Mouse (Mus musculus): ENCODE results near the gene Arhgap27. TPM values are rescaled to one million over a fixed set of nuclear protein-coding genes. Genes with fewer than 3 reads are reported as not detected.

Arhgap27 gene
- total and polyA plus RNA-seq, 3 experiments = 6.3 to 15.0 TPM; not detected in 1

- TF ChIP-seq HCFC1 (IDR thresholded peaks at IDR 0.05; ENCODE audit: low read depth, low read length) = no peak
- TF ChIP-seq SIN3A (IDR thresholded peaks at IDR 0.05; ENCODE audit: low read length) = no peak
- no peak for TF ChIP-seq GABPA (IDR thresholded peaks at IDR 0.05; ENCODE audit: low read depth, low read length)
These were observed 50.7 kb downstream of the Arhgap27 start (continued) for GRCm38 (mm10) chr11:103312655-103313255.

GRCm38 (mm10) chr11:103311960-103312611 is 51.4 kb downstream of the Arhgap27 start:
- no peak overlapping the region for H3K4me3 ChIP-seq (ENCODE audit: control insufficient read depth in 1 of 2, insufficient read depth in 1 of 2, low read depth in 2 of 2, low read length in 2 of 2)

GRCm38 (mm10) chr11:103309956-103310574 is 53.4 kb downstream of the Arhgap27 start:
- Histone ChIP-seq H3K4me3 (ENCODE audit: control insufficient read depth in 1 of 2, insufficient read depth in 1 of 2, low read depth in 2 of 2, low read length in 2 of 2) (no peak overlapping the region), H3K27me3 (ENCODE audit: control insufficient read depth in 1 of 2, insufficient read depth in 2 of 2, low read length in 2 of 2) (peaks cover 2% of the 10 kb centered on the region in 2 experiments), H3K9me3 (replicated peaks; ENCODE audit: insufficient read depth, low read length) (no peaks in the 10 kb centered on the region), H3K27ac (ENCODE audit: control insufficient read depth, low read depth, low read length) (no peak overlapping the region), H3K9ac (ENCODE audit: control insufficient read depth, low read depth, low read length, poor library complexity, severe bottlenecking) (no peak overlapping the region), H3K4me1 (ENCODE audit: control insufficient read depth in 1 of 2, insufficient read depth in 2 of 2, low read length in 2 of 2) (no peaks in the 10 kb centered on the region), H3K79me2 (ENCODE audit: control insufficient read depth, insufficient read depth, low read length, poor library complexity) (no peaks in the 10 kb centered on the region), H3K36me3 (ENCODE audit: control insufficient read depth in 1 of 2, insufficient read depth in 2 of 2, low read length in 2 of 2) (no peaks in the 10 kb centered on the region)
- DNase-seq (ENCODE audit: low read depth, low spot score) = no peak
- TF ChIP-seq ETS1 (IDR thresholded peaks at IDR 0.05; ENCODE audit: low read depth, low read length) (no peak), MAZ (IDR thresholded peaks at IDR 0.05; ENCODE audit: low read depth, low read length) (no peak), BHLHE40 (IDR thresholded peaks at IDR 0.05; ENCODE audit: borderline replicate concordance, low read depth, low read length) (no peak), MXI1 (IDR thresholded peaks at IDR 0.05; ENCODE audit: low read depth, low read length) (no peak), USF1 (IDR thresholded peaks at IDR 0.05; ENCODE audit: low read depth, low read length) (no peak), ZC3H11A (IDR thresholded peaks at IDR 0.05; ENCODE audit: low read depth, low read length) (no peak), ELF1 (IDR thresholded peaks at IDR 0.05; ENCODE audit: low read depth, low read length) (no peak), TBP (IDR thresholded peaks at IDR 0.05; ENCODE audit: low read depth, low read length) (no peak), POLR2AphosphoS5 (IDR thresholded peaks at IDR 0.05; ENCODE audit: borderline replicate concordance, low read depth, low read length) (no peak), MAX (IDR thresholded peaks at IDR 0.05; ENCODE audit: low read length) (no peak), HCFC1 (IDR thresholded peaks at IDR 0.05; ENCODE audit: low read depth, low read length) (no peak)

More at GRCm38 (mm10) chr11:103311960-103312611, 51.4 kb downstream of the Arhgap27 start:
- no peaks in the 10 kb centered on the region for H3K4me1 ChIP-seq (ENCODE audit: control insufficient read depth in 1 of 2, insufficient read depth in 2 of 2, low read length in 2 of 2)
- TF ChIP-seq KAT2A (conservative IDR thresholded peaks at IDR 0.05; ENCODE audit: low read depth, low read length) (no peak), MAX (IDR thresholded peaks at IDR 0.05; ENCODE audit: low read length) (no peak), ELF1 (IDR thresholded peaks at IDR 0.05; ENCODE audit: low read depth, low read length) (no peak), E2F4 (IDR thresholded peaks at IDR 0.05; ENCODE audit: borderline replicate concordance, low read depth, low read length) (no peak), NRF1 (IDR thresholded peaks at IDR 0.05; ENCODE audit: insufficient read depth, low read depth, low read length, poor library complexity, severe bottlenecking) (no peak)
- no peaks in the 10 kb centered on the region for H3K9me3 ChIP-seq (replicated peaks; ENCODE audit: insufficient read depth, low read length)
- H3K27me3 ChIP-seq (ENCODE audit: control insufficient read depth in 1 of 2, insufficient read depth in 2 of 2, low read length in 2 of 2) = peaks cover 2 to 3% of the 10 kb centered on the region in 2 experiments
- no peak overlapping the region for H3K9ac ChIP-seq (ENCODE audit: control insufficient read depth, low read depth, low read length, poor library complexity, severe bottlenecking)
- no peaks in the 10 kb centered on the region for H3K79me2 ChIP-seq (ENCODE audit: control insufficient read depth, insufficient read depth, low read length, poor library complexity)
- no peak for DNase-seq (ENCODE audit: low read depth, low spot score)
- H3K27ac ChIP-seq (ENCODE audit: control insufficient read depth, low read depth, low read length) = no peak overlapping the region
- H3K36me3 ChIP-seq (ENCODE audit: control insufficient read depth in 1 of 2, insufficient read depth in 2 of 2, low read length in 2 of 2) = no peaks in the 10 kb centered on the region

Measured in MEL (cell line).